Mouse (Mus musculus): ENCODE measurements around the gene Mpc1.

Gene Mpc1

DNA sequence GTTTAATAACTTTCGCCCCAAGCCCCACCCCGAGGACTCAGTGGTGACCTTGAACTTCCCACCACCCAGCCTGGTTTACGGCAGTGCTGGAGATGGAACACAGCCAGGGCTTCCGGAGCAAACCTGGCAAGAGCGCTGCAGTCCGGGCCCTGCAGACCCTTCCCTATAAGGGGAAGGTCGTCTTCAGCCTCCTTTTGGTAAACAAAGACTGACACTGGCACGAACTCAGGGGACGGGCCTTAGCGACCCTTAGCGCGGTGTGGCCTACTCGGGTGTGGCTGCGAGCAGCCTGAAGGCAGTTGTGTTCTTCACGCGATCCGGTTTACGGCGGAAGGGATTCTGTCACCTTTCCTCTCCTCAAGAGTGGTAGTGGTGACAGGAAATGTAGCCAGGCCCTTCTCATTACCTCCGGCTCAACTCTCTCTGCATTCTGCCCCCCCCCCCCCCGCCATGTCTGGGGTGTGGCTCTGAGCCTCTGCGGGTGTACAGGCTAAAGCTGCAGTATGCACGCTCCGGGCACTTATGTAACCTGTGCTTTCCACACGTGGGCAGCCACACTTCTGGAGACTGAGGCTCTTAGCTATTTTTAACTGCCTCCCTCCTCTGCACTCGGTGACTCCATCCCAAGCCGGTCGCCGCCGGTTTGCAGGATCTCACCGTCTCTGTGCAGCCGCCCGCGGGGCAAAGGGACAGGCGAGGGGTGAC is at the start of gene Mpc1:
Gene Mpc1, plus strand, starts transcription at position 84 of the 705 bp plus-strand sequence.
- DNase-seq (ENCODE audit: low read depth) = peak; percentile 85

DNA sequence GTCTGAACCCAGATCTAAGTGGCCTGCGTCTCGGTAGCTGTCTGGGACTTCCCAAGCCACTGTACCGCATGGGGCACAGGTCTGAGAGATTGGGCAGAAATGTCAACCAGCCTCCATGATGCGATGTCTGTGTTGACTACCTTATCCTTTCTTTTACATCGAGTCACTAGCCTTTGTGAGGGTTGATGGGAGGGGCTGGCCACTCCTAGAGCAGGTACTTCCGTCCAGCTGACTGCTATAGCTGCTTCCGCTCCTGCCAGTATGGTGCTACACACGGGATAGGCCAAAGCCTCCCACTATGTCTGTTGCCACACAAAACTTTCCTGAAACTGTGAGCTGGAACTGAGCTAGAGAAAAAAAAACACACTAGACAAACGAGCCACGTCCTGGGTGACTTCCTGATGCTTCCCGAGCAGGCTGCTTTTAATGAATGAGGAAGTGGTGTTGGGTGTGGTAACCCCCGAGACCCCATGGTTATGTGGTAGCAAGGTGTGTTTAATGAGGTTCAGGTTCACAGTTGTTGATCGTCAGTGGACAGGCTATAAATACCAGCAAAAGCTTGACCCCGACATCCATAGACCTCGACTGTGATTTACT is 49.0 kb upstream of the Mpc1 start:
- peak; percentile 61 for DNase-seq (ENCODE audit: low read depth)

DNA sequence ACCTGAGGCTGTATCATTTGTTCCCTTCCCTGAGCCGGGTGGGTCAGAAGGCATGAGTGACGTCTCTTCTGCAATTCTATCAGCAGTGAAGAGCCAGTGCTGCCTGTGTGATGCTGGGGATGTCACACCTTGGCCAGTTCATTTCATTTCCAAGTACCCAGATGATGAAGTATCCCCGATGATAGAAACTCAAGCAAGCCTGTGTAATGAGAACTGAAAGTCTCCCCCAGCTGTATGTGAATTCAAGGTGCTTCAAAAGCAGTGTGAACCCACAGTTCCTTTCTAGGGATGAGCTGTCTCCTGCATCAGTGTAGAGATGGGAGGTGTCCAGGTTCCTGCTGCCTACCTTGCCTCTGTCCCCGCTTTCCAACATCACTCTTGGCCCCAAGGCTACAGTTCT is 48.2 kb upstream of the Mpc1 start:
- peak; percentile 34 for DNase-seq (ENCODE audit: low read depth)

- peak; percentile 33 for DNase-seq (ENCODE audit: low read depth)
Measured at GRCm38 (mm10) chr17:8235743-8236142, 47.0 kb upstream of the Mpc1 start, which contains the start of gene Ccr6. TSS of gene Ccr6 (plus strand) at chr17:8236043.

DNA sequence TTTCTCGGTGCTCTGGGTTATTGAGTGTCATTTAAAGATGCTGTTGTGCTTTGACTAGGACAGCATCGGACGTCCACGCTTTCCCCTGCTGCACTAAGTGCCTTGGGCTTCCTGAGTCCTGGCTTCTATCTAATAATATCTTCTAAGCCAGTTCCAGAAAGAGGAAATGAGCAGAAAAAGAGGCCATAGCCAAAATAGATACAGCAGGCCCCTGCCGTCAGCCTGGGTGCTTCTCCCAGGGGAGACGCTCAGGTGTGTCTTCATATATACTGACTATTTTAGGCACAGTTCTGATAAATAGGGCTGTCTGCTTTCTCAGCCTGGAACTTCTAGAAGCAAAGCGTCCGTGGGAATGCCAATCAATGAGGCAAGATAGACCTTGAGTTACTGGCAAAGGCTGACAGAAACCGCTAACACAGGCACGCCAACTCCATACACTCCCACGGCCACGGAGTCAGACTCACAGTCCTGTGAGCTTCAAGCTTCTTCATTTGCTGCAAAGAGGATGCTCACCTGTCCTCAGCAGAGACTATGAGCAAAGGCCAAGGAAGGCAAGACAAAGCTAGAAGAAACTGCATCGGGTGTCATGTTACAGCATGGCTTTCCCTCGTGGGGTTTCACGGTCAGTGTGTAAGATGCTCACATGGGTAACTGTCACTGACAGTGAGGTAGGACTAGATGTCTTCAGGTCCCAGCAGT is 44.5 kb upstream of the Mpc1 start:
- peak; percentile 23 for DNase-seq (ENCODE audit: low read depth)

GRCm38 (mm10) chr17:8239561-8239960 is 43.1 kb upstream of the Mpc1 start:
- DNase-seq (ENCODE audit: low read depth) = no peak

DNA sequence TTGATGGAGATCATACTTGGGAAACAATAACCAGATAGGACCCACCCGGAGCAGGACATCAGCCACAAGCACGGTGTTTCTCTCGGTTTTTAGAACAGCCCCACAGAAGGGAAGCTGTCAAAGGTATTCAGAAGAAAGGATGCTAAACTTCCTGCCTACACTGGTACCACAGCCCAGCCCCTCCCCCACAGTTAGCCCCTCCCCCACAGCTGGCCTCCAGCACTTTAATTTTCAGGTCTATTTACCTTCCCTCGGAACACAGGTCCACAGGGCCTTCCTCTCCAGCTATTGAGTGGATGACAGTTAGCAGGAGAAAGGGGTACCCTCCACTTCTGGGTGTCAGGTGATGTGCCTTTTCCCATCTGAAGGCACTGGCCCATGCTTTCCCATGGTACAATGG is 42.2 kb upstream of the Mpc1 start:
- no peak for DNase-seq (ENCODE audit: low read depth)

DNA sequence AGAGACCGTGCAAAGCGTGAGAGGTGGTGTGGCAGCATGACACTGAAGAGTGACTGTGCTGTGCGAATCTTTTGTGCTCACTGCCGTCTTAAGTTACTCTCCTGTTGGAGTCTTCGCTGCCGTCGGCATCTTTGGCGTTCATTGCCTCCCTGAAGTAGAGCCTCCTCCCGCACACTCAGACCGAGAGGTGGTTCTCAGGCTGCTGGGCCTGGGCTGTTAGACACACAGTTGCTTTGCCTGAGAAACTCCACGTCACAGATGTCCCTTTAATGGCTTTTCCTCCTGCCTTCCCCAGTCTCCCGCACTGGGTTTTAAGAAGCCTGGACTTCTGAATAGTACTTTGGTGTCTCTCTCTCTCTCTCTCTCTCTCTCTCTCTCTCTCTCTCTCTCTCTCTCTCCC is 41.1 kb upstream of the Mpc1 start:
- peak; percentile 62 for DNase-seq (ENCODE audit: low read depth)

- DNase-seq (ENCODE audit: low read depth) = peak; percentile 67
Measured at GRCm38 (mm10) chr17:8242186-8242585, 40.5 kb upstream of the Mpc1 start.

GRCm38 (mm10) chr17:8244124-8244523 is 38.6 kb upstream of the Mpc1 start:
- DNase-seq (ENCODE audit: low read depth) = no peak

DNA sequence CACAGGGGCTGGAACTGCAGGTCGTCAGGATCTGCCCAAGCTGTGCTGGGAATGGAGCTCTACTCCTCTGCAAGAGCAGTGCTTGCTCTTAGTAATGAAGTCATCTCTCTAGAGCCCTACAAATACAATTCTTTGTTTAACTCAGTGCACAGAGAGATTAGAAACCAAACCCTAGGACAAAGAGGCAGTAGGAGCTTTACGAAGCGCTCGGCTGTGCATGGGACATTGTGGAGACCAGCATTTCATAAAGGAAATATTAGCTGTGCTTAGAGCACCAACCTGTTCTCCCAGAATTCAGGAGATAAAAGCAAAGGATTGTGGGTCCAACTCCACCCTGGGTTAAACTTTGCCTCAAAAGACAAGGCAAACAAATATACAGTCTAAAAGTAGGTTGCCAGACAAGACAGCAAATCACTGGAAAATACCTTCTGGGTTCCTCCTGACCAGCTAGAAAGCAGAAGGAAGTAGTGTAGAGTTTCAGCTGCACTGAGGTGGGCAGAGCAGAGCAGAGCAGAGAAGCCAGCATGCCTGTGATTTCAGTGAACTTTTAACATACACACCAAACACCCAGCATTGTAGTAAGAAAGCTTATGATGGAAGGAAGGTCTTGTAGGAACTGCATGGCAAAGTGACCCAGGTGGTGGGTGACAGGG is 36.5 kb upstream of the Mpc1 start:
- no peak for DNase-seq (ENCODE audit: low read depth)

DNA sequence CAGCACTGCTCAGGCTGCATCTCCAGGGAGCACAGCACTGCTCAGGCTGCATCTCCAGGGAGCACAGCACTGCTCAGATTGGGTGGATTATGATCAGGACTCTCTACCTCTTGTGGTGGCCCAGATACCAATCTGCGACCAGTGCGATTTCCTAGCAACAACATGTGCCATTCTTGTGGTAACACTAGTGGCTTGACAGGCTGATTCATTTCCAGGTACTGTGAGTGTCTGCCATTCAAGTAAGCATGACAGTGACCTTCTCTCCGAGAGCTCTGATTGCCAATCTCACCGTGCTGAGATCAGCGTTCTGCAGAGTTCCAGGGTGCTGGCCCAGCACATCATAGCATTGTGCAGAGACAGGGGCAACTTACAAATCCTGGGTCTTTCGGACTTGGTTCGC is 31.0 kb upstream of the Mpc1 start:
- DNase-seq (ENCODE audit: low read depth) = peak; percentile 35

DNA sequence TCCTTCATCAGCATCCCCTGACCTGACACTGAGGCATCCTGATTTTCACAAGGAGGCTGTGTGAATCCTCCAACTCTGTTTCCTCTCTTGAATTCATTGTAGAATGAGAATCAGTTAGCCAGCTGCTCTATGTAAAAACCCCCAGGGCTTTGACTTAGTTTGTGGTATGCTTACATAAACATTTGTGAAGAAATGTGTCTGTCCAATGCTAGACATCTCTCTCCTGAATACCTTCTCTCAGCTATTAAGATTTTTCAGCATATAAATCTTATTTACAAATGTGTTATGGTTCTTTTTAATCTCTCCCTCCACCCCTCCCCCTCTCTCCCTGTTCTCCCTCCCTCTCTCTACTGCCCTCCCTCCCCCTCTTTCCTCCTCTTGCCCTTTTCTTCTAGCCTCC is 28.4 kb upstream of the Mpc1 start:
- no peak for DNase-seq (ENCODE audit: low read depth)

DNA sequence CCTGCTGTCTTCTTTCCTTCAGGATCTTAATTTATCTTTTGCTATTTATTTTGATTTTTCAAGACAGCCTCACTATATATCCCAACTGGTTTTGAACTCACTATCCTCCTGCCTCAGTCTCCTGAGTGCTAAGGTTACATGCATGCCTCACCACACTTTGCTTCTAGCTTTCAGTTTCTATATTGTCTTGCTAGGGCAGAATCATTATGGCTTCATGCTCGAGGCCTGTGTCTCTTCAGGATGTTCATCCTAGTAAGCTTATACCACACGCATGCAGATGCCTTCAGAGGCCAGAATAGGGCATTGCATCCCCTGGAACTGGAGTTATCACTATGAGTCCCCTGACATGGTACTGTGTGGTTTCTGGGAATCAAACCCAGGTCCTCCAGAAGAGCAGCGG is 27.8 kb upstream of the Mpc1 start:
- peak; percentile 42 for DNase-seq (ENCODE audit: low read depth)

GRCm38 (mm10) chr17:8255583-8255982 is 27.1 kb upstream of the Mpc1 start:
- no peak for DNase-seq (ENCODE audit: low read depth)

GRCm38 (mm10) chr17:8256982-8257381 is 25.7 kb upstream of the Mpc1 start:
- DNase-seq (ENCODE audit: low read depth) = peak; percentile 56

- peak; percentile 78 for DNase-seq (ENCODE audit: low read depth)
Measured at GRCm38 (mm10) chr17:8264638-8265037, 18.1 kb upstream of the Mpc1 start.

- no peak for DNase-seq (ENCODE audit: low read depth)
Measured at GRCm38 (mm10) chr17:8272054-8272749, 10.5 kb upstream of the Mpc1 start.

DNA sequence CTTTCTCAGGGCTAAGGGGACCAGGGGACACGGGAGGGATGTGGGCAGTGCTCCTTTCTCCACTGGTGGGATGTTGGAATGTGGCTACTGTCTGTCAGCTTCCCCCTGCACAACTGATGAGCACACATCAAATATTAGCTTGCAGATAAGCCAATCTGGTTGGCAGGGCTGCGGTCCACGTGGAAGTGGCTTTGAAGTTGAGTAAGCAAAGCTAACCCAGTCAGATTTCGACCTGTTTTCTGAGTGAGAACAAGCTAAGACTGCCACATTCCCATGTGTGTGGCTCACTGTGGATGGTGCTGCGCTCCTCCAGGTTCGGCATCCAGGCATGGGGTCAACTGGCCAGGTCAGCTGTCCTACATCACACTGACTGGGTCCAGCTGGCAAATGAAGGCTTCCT is 9.8 kb upstream of the Mpc1 start:
- DNase-seq (ENCODE audit: low read depth) = no peak

DNA sequence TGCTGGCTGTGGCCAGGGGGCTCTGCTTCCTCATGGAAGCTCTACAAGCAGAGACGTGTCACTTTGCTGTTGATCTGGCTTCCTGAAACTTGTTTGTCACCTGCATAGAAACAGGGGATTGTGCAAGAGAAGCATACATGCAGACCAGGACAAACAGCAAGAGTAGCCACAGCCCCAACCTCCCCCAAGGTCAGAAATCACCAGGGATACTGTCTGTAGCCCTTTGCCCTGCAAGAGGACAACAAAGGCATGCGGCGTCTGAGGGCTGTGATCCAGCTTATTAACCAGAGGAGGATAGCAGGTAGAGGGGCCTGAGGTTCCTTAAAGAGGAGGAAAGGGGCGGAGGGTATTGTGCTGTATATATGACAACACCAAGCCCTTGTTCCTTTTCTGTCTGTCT is 6.6 kb upstream of the Mpc1 start:
- no peak for DNase-seq (ENCODE audit: low read depth)

- no peak for DNase-seq (ENCODE audit: low read depth)
Measured at GRCm38 (mm10) chr17:8276680-8277079, 6.0 kb upstream of the Mpc1 start.

DNA sequence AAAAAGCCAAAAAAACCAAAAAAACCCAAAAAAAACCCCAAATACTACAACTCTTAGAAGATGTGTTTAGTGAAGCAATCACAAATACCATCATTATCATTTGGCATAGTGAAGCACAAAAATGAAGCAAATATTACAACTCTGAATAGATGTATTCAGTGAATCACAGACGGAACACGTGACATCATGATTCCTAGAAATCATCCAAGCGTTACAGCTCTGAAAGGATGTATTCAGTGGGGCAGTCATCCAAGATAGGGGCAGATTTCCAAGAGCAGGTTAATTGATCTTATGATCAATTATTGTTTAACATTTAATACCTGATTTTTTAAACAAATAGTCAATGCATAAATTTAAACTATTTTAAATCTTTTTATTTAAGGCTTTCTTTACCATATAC is 5.4 kb upstream of the Mpc1 start:
- no peak for DNase-seq (ENCODE audit: low read depth)

All from induced T-regulatory cell, adult 2 months (primary cell).